Mouse (Mus musculus): ENCODE measurements at regions not wholly inside any gene's neighbourhood (a gene's known extent, or its start where the extent isn't known, plus 50 kb on each side); places are given as distances from the start of the nearest gene placed in this dataset.

GRCm38 (mm10) chr14:70837528-70837927, 237.9 kb upstream of the Fam160b2 start:
- TF ChIP-seq CTCF (IDR thresholded peaks at IDR 0.05; ENCODE audit: low read depth), result no peak
- TF ChIP-seq EP300 (IDR thresholded peaks at IDR 0.05; ENCODE audit: low read depth), result no peak

All from liver, embryonic 14.5 days (tissue).